Mouse (Mus musculus): ENCODE results near the gene Zswim5. TPM values are rescaled to one million over a fixed set of nuclear protein-coding genes. Genes with fewer than 3 reads are reported as not detected.

The Zswim5 gene
- not detected for total RNA-seq (2023)

GRCm38 (mm10) chr4:116876995-116877728, at the start of gene Zswim5:
TSS of gene Zswim5 (plus strand) at chr4:116877376.

DNA sequence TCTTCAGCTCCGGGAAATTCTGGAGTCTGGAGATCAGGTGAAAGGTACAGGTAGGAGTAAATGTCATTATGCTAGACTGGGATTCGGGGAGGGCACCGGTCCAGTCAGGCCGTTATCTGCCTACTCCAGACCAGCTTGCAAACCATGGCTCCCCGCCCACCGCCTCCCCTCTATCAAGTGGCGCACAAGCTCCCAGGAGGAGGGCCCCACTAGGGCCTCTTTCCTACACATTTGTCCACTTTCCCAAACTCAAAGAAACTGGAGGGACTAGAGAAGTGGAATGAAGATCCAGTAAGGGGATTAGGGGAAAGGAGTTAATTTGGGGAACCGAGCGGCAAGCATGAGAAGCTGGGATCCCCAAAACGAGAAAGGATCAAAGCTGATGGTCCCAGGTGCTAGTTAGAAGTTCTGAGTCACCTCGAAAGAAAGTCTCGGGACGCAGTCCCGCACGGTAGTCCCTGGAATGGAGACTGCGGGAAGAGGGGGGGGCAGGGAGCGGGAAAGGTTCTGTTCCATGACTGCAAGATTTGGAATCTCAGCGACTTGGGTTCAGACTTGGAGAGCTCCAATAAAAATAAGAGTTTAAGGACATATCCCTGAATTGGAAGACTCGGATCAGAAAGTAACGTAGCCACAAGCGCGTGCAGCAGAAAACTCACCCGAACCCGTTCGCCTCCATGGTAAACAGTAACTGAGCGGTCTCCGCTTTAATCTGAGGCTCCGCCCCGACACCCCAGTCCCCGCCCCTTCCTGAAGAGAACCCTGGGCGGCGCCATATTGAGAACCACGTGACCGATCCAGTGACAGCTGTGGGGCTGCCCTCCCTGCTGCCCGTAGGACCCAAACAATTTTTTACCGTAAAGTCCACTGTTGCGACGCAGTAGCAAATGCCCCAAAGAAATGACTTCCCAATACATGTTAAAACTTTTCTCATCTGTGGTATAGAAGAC, 116.8 kb downstream of the Zswim5 start, which contains the start of gene Urod:
Gene Urod (minus strand): TSS at position 742 of the 950 bp plus-strand sequence.

DNA sequence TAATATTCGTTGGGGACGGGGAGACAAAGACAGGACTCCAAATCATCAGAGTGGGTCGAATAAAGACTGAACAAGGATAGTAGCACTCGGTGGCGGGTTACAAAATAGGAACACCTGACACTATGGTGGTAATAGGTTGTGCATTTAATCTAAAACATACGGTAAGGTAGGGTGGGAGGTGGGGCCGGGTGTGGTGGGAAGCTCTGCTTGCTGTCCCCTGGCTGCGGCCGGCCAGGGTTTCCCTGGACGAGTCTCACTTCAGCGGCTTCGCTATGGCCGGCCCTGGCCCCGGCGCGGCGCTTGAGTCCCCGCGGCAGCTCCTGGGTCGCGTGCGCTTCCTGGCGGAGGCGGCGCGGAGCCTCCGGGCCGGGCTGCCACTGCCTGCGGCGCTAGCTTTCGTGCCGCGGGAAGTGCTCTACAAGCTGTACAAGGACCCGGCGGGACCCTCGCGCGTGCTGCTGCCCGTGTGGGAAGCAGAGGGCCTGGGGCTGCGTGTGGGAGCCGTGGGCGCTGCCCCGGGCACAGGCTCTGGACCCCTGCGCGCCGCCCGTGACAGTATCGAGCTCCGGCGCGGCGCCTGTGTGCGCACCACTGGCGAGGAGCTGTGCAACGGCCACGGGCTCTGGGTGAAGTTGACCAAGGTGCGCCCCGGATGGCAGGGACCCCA, 118.1 kb downstream of the Zswim5 start, which contains the start of gene Hectd3:
Gene Hectd3 (plus strand): TSS at position 187 of the 667 bp plus-strand sequence.

DNA sequence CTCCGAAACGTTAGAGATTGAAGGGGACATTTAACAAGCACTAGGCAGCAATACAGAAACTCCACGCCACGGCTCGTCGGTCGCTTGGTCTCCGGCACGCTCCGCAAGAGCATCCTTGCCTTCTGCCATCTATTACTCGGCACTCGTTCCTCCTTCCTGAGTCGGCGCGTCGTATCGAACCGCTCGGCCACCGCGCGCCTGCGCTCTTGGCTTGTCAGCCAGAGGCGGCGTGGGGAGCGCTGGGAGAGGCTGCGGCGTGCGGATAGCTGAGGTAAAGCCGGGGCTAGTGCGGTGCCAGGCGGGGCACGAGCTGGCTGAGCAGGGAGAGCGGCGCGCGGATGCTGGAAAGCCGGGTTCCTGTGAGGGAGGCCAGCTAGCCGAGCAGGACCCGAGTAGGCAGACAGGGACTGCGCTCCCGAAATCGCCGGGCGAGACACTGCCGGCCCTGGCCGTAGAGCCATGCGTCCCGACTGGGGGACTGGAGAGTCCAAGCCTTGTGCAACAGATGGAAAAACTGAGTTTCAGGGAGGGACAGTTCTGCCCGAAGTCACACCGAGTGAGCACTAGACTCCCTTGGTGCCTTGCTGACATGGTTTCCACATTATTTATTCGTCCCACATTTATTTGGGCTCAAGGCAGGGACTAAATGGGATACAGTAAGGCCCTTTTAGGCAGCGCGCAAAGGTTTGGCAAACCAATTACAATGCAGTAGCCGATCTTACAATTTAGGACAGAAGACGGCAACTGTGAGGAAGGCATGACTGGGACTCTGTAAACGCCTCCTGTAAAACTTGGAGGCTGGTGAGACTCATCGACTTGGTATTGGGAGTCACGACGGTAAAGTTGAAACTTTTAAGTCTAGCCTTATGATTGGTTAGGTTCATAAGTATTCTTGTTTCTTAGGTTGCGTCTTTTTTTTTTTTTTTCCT, 142.3 kb downstream of the Zswim5 start, which contains the start of gene Eif2b3:
Gene Eif2b3 (plus strand): TSS at position 197 of the 929 bp plus-strand sequence.

Other genes with a start within 250 kb of the Zswim5 start
- gene Nasp, start 249.4 kb upstream of the Zswim5 start, total RNA-seq (2023): 10 to 100 TPM; 57.0 to 59.7 TPM
- 100 to 1,000 TPM; 266 to 278 TPM for gene Akr1a1, start 225.7 kb upstream of the Zswim5 start, total RNA-seq (2023)
- 100 to 1,000 TPM; 140 to 144 TPM for gene Prdx1, start 191.8 kb upstream of the Zswim5 start, total RNA-seq (2023)
- 1 to 10 TPM; 2.5 to 2.9 TPM for gene Mmachc, start 169.0 kb upstream of the Zswim5 start, total RNA-seq (2023)
- gene Ccdc163, start 168.9 kb upstream of the Zswim5 start, total RNA-seq (2023): 10 to 100 TPM; 11.0 to 13.5 TPM
- gene Tesk2, start 156.4 kb upstream of the Zswim5 start, total RNA-seq (2023): 10 to 100 TPM; 33.8 to 35.2 TPM
- 10 to 100 TPM; 14.0 to 16.1 TPM for gene Toe1, start 69.7 kb upstream of the Zswim5 start, total RNA-seq (2023)
- gene Mutyh, start 69.7 kb upstream of the Zswim5 start, total RNA-seq (2023): 1 to 10 TPM; 3.3 to 7.0 TPM
- not detected for gene Hpdl, start 55.7 kb upstream of the Zswim5 start, total RNA-seq (2023)
- 10 to 100 TPM; 54.6 to 70.3 TPM for gene Urod, start 117.0 kb downstream of the Zswim5 start, total RNA-seq (2023)
- 10 to 100 TPM; 28.2 to 40.6 TPM for gene Hectd3, start 117.9 kb downstream of the Zswim5 start, total RNA-seq (2023)
- gene Eif2b3, start 142.0 kb downstream of the Zswim5 start, total RNA-seq (2023): 1 to 10 TPM; 6.7 to 8.7 TPM
- gene Ptch2, start 218.7 kb downstream of the Zswim5 start, total RNA-seq (2023): 1 to 10 TPM; 2.7 to 3.3 TPM
- gene Btbd19, start 248.3 kb downstream of the Zswim5 start, total RNA-seq (2023): 10 to 100 TPM; 68.1 to 68.3 TPM
- 1 to 10 TPM; 1.4 to 2.8 TPM for gene Tctex1d4, start 249.4 kb downstream of the Zswim5 start, total RNA-seq (2023)

Data from neutrophil, adult 83 days (primary cell).